Mouse (Mus musculus) ES-Bruce4 (cell line): Measurements from ENCODE around the gene Ube2e2. TPM values are rescaled to one million over a fixed set of nuclear protein-coding genes. Genes with fewer than 3 reads are reported as not detected.
A peak's percentile ranks its signal among the peaks of the same experiment; 100 is the strongest.
"Not testable (repeated sequence)": the region's sequence is repeated elsewhere in the genome, so short reads cannot be mapped to it uniquely, and the experiment has no call there.

Experiments
- H3K27ac ChIP-seq: 2 replicates; pipeline ENCODE4 v1.5.1; 2012; ENCODE audit warnings: low read length, inconsistent platforms; ENCODE audit not compliant: insufficient read depth
- H3K27me3 ChIP-seq: 2 replicates; pipeline ENCODE4 v1.6.1; 2012; ENCODE audit warnings: mild to moderate bottlenecking, low read length, inconsistent platforms; ENCODE audit not compliant: control insufficient read depth, poor library complexity, insufficient read depth, severe bottlenecking
- H3K36me3 ChIP-seq: 2 replicates; pipeline ENCODE4 v1.6.1; 2012; ENCODE audit warnings: inconsistent platforms, mild to moderate bottlenecking, low read length, moderate library complexity; ENCODE audit not compliant: control insufficient read depth, poor library complexity, insufficient read depth, severe bottlenecking
- H3K4me1 ChIP-seq: one replicate; pipeline ENCODE4 v1.8.1; 2011; ENCODE audit warnings: low read length; ENCODE audit not compliant: control insufficient read depth, insufficient read depth
- H3K4me3 ChIP-seq: 2 replicates; pipeline ENCODE4 v1.5.1; 2011; ENCODE audit warnings: low read depth, mild to moderate bottlenecking, low read length
- H3K9ac ChIP-seq: 2 replicates; pipeline ENCODE4 v1.6.1; 2012; ENCODE audit warnings: low read depth, mild to moderate bottlenecking, inconsistent platforms; ENCODE audit not compliant: poor library complexity, severe bottlenecking
- H3K9me3 ChIP-seq: replicated peaks from 2 replicates; pipeline ENCODE4 v1.6.1; 2012; ENCODE audit warnings: mild to moderate bottlenecking, low read length, inconsistent platforms; ENCODE audit not compliant: control insufficient read depth, poor library complexity, insufficient read depth, severe bottlenecking
- CTCF ChIP-seq: IDR thresholded peaks from one replicate; pipeline ENCODE4 v1.8.1; 2011; ENCODE audit warnings: low read depth, low read length
- EP300 ChIP-seq: IDR thresholded peaks from 2 replicates; pipeline ENCODE4 v1.6.1; 2011; ENCODE audit warnings: low read depth, low read length; ENCODE audit not compliant: insufficient read depth
- POLR2A ChIP-seq: IDR thresholded peaks from one replicate; pipeline ENCODE4 v1.8.1; 2011; ENCODE audit warnings: low read length; ENCODE audit not compliant: insufficient read depth
- polyA plus RNA-seq: library from polyadenylated mRNA; stranded (reverse); fragments of >200 nt; gene quantifications from 2 replicates; pipeline ENCODE4 v1.2.4, GENCODE M21; 2011; ENCODE audit warnings: low read depth; ENCODE audit not compliant: missing spikeins, insufficient read depth, insufficient read length

Gene Ube2e2
- polyA plus RNA-seq, 1 experiment: 19.2 TPM

- Histone ChIP-seq H3K4me3 (no peak overlapping the region), H3K9ac (no peak overlapping the region), H3K36me3 (no peaks in the 10 kb centered on the region), H3K27me3 (no peaks in the 10 kb centered on the region), H3K4me1 (no peaks in the 10 kb centered on the region), H3K27ac (no peak overlapping the region), H3K9me3 (peaks cover 6% of the 10 kb centered on the region; the same call in 1 of the 2 replicates)
- no peak for TF ChIP-seq EP300
Observed at GRCm38 (mm10) chr14:18678121-18678836, 215.8 kb downstream of the Ube2e2 start.

GRCm38 (mm10) chr14:18670712-18671111, 223.4 kb downstream of the Ube2e2 start:
- Histone ChIP-seq H3K4me1 (no peaks in the 10 kb centered on the region), H3K27ac (no peak overlapping the region), H3K9ac (no peak overlapping the region), H3K4me3 (no peak overlapping the region), H3K27me3 (no peaks in the 10 kb centered on the region), H3K36me3 (no peaks in the 10 kb centered on the region), H3K9me3 (0 out of 2 replicates have a peak, but pooled peaks cover 2% of the 10 kb centered on the region)
- no peak for TF ChIP-seq POLR2A
- no peak for TF ChIP-seq CTCF
- no peak for TF ChIP-seq EP300

- Histone ChIP-seq H3K4me3 (no peak overlapping the region), H3K9ac (no peak overlapping the region), H3K9me3 (0 out of 2 replicates have a peak, but pooled peaks cover 2% of the 10 kb centered on the region), H3K27ac (no peak overlapping the region), H3K27me3 (no peaks in the 10 kb centered on the region), H3K4me1 (no peaks in the 10 kb centered on the region), H3K36me3 (no peaks in the 10 kb centered on the region)
- TF ChIP-seq EP300 (no peak), CTCF (no peak), POLR2A (no peak)
Observed at GRCm38 (mm10) chr14:18669301-18669935, 224.6 kb downstream of the Ube2e2 start.

- H3K27ac ChIP-seq, H3K4me3 ChIP-seq, H3K36me3 ChIP-seq, H3K9me3 ChIP-seq, H3K9ac ChIP-seq, H3K27me3 ChIP-seq, H3K4me1 ChIP-seq: not testable (repeated sequence)
Observed at GRCm38 (mm10) chr14:18668309-18668708, 225.8 kb downstream of the Ube2e2 start.

GRCm38 (mm10) chr14:18667755-18668154, 226.3 kb downstream of the Ube2e2 start:
- Histone ChIP-seq H3K9me3 (0 out of 2 replicates have a peak, but pooled peaks cover 4% of the 10 kb centered on the region), H3K4me3 (no peak overlapping the region), H3K36me3 (no peaks in the 10 kb centered on the region), H3K27ac (no peak overlapping the region), H3K4me1 (no peaks in the 10 kb centered on the region), H3K27me3 (no peaks in the 10 kb centered on the region), H3K9ac (no peak overlapping the region)
- TF ChIP-seq EP300 (no peak), POLR2A (no peak), CTCF (no peak)

GRCm38 (mm10) chr14:18666251-18666650, 227.8 kb downstream of the Ube2e2 start:
- no peak overlapping the region for H3K4me3 ChIP-seq
- H3K9me3 ChIP-seq: peaks cover 14% of the 10 kb centered on the region
- no peak for TF ChIP-seq EP300
- H3K4me1 ChIP-seq: no peaks in the 10 kb centered on the region
- H3K27ac ChIP-seq: peak overlapping the region; percentile 87
- H3K9ac ChIP-seq: no peak overlapping the region
- no peaks in the 10 kb centered on the region for H3K27me3 ChIP-seq
- H3K36me3 ChIP-seq: no peaks in the 10 kb centered on the region
